Mouse (Mus musculus) Patski (cell line): Measurements from ENCODE around the gene Sbk1. TPM values are rescaled to one million over a fixed set of nuclear protein-coding genes. Genes with fewer than 3 reads are reported as not detected.

Experiments used
- ATAC-seq: fragments of 100-300 bp; one replicate; pipeline ENCODE4 v1.8.0; 2021
- CTCF ChIA-PET: fragments of 350-600 bp; sonication (Branson Sonifier 250); formaldehyde crosslinking; loops from one replicate; lab custom pipeline; 2022; ENCODE audit warnings: inconsistent platforms; lab: Charles Lee
- POLR2A ChIA-PET: fragments of 350-600 bp; sonication (Branson Sonifier 250); formaldehyde crosslinking; loops from one replicate; lab custom pipeline; 2022; ENCODE audit warnings: antibody characterized with exemption, inconsistent platforms; lab: Charles Lee
- DNase-seq: peaks from one replicate; pipeline ENCODE4 v3.0.0-alpha.2; 2011; ENCODE audit warnings: low read depth, low spot score
- H3K27me3 ChIP-seq: fragments of 371-371 bp; one replicate; pipeline ENCODE4 v1.5.1; 2021
- CTCF ChIP-seq: fragments of 100-300 bp; IDR thresholded peaks from one replicate; pipeline ENCODE4 v1.5.1; 2021
- in situ Hi-C: fragments of 300-500 bp; cut with MboI; formaldehyde crosslinking; loops from 3 replicates; pipeline ENCODE4 v1.11.1; 2018; ENCODE audit warnings: low pct_unique_long_range_greater_than_20kb, mixed read lengths
- polyA plus RNA-seq: library from polyadenylated mRNA; unstranded; gene quantifications from one replicate; pipeline ENCODE4 v1.2.3, GENCODE M21; 2021

Sbk1 gene
- polyA plus RNA-seq, 1 experiment from 2014 or later, result 19.4 TPM

GRCm38 (mm10) chr7:126265949-126266348 is 6.5 kb upstream of the Sbk1 start:
- ChIA-PET CTCF (no interaction called here), POLR2A (no interaction called here)
- ATAC-seq (no peak), DNase-seq (no peak)
- in situ Hi-C loops, result no loop called here
- TF ChIP-seq CTCF, result no peak
- no peaks in the 10 kb centered on the region for H3K27me3 ChIP-seq

DNA sequence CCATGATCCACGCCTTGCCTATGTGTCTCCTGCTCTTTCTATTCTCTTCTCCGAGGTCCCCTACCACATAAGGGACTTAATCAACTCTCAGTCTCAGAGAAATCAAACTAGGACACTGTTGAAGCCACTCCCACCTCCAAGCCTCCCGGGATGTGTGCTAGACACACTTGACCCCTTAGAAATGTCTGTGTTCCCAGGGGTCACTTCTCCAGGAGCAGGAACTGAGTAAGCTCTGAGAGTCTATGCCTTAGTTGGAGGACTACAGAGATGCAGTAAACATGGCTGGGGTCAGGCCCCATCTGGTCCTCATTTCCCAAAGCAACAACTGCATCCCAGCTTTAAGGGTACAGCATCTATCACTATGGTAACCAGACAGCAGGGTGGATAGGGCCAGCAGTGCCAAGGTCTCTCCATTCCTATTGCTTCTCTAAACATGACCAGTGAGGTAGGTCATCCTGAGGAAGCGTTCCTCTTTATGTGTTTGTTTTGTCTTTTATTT is 6.0 kb upstream of the Sbk1 start:
- ChIA-PET CTCF (no interaction called here), POLR2A (no interaction called here)
- in situ Hi-C loops, result no loop called here
- no peaks in the 10 kb centered on the region for H3K27me3 ChIP-seq
- no peak for ATAC-seq
- no peak for DNase-seq
- TF ChIP-seq CTCF, result no peak

- no peak for TF ChIP-seq CTCF
- H3K27me3 ChIP-seq, result no peaks in the 10 kb centered on the region
- no peak for DNase-seq
- ChIA-PET POLR2A (interaction anchor here (0.7 kb wide), 1 partner anchor 37 kb away, joined by 4 read pairs; no protein-coding TSS in a partner anchor), CTCF (no interaction called here)
- in situ Hi-C loops, result no loop called here
- no peak for ATAC-seq
These were observed 4.8 kb upstream of the Sbk1 start for GRCm38 (mm10) chr7:126267606-126268005.

DNA sequence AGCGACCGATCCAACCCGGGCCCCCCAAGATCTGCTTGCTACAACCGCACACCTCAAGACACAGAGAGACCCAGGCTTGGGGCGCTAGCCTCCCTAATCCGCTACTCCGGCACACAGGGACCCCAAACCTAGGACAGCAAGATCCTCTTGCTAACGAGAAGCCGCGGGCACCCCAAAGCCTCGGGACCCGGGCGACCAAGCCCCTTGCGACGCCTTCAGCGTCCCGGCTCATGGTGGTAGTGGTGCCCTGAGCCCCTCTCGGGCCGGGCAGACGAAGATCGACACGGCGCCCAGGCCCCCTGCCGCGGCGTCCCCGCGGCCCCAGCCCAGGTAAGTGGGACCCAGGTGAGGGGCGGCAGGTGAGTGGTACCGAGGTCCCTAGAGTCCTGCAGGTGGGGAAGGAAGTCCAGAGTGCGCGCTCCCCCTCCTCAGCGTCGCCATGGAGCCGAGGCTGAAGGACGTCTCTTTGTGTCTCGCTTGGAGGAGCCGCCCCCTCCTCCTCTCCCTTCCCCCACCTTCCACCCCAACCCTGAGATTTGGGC is 422 bp downstream of the Sbk1 start:
- in situ Hi-C loops, result no loop called here
- CTCF ChIA-PET, result no interaction called here
- H3K27me3 ChIP-seq, result no peaks in the 10 kb centered on the region
- TF ChIP-seq CTCF, result no peak
- ATAC-seq, result no peak
- DNase-seq, result no peak
- POLR2A ChIA-PET, result no interaction called here

DNA sequence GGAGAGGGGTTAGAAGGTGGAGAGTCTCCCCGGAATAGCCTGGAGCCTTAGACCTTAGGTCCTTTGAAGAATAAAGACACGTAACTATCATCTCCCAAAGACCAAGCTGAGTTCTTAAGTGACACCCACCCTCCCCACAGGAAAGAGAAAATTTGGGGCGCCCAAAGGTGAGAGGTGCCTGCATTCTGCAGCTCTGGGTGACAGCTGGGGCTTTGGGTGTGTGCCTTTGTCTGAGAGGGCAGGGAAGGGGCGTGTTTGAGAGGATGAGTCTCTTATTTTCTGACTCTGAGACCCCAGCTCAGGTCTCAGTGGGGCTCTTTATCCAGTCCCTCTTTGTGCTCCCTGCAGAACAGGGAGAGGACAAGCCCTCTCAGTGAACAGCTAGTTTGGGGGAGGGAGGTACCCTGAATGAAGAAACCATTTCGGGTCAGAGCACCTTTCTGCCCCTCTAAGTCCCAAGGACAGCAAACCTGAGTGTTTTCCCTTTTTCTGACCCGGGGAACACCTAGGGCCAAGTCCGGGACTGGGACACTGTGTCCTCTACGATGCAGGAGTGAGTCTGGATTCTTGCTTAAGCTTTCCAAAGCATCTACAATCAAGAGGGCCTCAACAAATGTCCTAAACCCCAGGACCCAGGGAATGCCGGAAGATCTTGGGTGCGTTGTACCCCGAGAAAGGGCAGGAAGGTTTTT is 1.1 kb downstream of the Sbk1 start:
- in situ Hi-C loops, result no loop called here
- no peaks in the 10 kb centered on the region for H3K27me3 ChIP-seq
- POLR2A ChIA-PET, result no interaction called here

DNA sequence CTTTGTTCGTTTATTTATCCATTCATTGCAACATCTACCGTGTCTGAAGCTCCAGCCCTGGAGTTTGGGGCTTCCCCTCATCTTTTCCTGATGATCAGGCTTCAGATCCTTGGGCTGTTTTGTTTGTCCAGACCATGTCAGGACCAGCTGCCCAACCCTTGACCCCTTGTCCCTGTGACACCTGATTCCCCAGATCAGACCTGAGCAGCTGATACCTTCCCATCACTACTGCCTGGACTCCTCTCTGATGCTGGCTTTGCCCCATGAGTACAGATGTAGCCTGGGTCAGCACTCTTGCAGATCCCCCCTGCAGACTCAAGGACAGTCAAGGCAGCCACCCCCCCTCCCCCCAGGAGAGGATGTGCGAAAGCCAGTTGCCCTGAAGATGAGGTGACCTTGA is 1.7 kb downstream of the Sbk1 start:
- in situ Hi-C loops, result no loop called here
- ATAC-seq, result no peak
- ChIA-PET POLR2A (interaction anchor here (0.7 kb wide), 1 partner anchor 25 kb away, joined by 3 read pairs; no protein-coding TSS in a partner anchor), CTCF (interaction anchor here (0.8 kb wide), 1 partner anchor 21 kb away, joined by 3 read pairs; no protein-coding TSS in a partner anchor)
- no peak for DNase-seq
- TF ChIP-seq CTCF, result no peak
- H3K27me3 ChIP-seq, result no peaks in the 10 kb centered on the region

More for the DNA sequence above, 1.1 kb downstream of the Sbk1 start:
- CTCF ChIA-PET, result interaction anchor here (0.8 kb wide), 1 partner anchor 21 kb away, joined by 3 read pairs; no protein-coding TSS in a partner anchor
- ATAC-seq, result no peak
- DNase-seq, result no peak
- TF ChIP-seq CTCF, result no peak

GRCm38 (mm10) chr7:126274626-126275025 is 2.2 kb downstream of the Sbk1 start:
- ChIA-PET CTCF (interaction anchor here (0.8 to 1.0 kb wide), 2 partner anchors 20 to 22 kb away, joined by 3 read pairs; no protein-coding TSS in a partner anchor), POLR2A (interaction anchor here (0.7 to 1.0 kb wide), 2 partner anchors 9 to 24 kb away, joined by 3 to 4 read pairs; no protein-coding TSS in a partner anchor)
- DNase-seq (no peak), ATAC-seq (no peak)
- H3K27me3 ChIP-seq, result no peaks in the 10 kb centered on the region
- no peak for TF ChIP-seq CTCF
- in situ Hi-C loops, result no loop called here

- in situ Hi-C loops, result no loop called here
- TF ChIP-seq CTCF, result no peak
- no peak for DNase-seq
These were observed 3.3 kb downstream of the Sbk1 start for GRCm38 (mm10) chr7:126275711-126276110.

DNA sequence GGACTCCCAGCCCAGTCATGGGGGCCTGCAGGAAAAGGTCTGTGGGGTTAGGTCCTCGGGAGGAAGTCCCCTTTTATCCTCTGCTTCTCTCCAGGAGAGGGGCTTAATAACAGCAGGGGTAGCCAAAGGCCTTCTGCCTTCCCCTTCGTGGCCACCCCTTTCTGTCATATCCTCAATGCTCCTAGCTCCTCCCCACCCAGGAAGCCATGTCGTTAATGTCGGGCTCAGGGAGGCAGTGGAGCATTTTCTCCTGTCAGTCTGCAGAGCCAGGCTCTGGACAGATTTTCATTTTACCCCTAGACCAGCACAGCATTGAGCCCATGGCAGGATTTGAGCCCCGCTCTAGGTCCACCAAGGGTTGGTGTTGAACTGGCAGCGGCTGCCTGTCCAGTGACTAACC is 3.9 kb downstream of the Sbk1 start:
- ChIA-PET CTCF (no interaction called here), POLR2A (no interaction called here)
- DNase-seq (no peak), ATAC-seq (no peak)
- TF ChIP-seq CTCF, result no peak
- H3K27me3 ChIP-seq, result no peaks in the 10 kb centered on the region
- in situ Hi-C loops, result no loop called here

More at GRCm38 (mm10) chr7:126275711-126276110, 3.3 kb downstream of the Sbk1 start:
- ChIA-PET POLR2A (no interaction called here), CTCF (no interaction called here)
- no peaks in the 10 kb centered on the region for H3K27me3 ChIP-seq
- no peak for ATAC-seq

- CTCF ChIA-PET, result no interaction called here
- ATAC-seq (peak; percentile 29), DNase-seq (no peak)
- in situ Hi-C loops, result no loop called here
- no peak for TF ChIP-seq CTCF
- POLR2A ChIA-PET, result interaction anchor here (0.5 kb wide), 1 partner anchor 150 kb away, joined by 4 read pairs; no protein-coding TSS in a partner anchor
- H3K27me3 ChIP-seq, result no peaks in the 10 kb centered on the region
These were observed 5.3 kb downstream of the Sbk1 start for GRCm38 (mm10) chr7:126277536-126278295.
